Mouse (Mus musculus): ENCODE measurements around the gene Eif3i.

- TF ChIP-seq CTCF (IDR thresholded peaks at IDR 0.05; ENCODE audit: low read depth, low read length) (no peak), POLR2AphosphoS5 (IDR thresholded peaks at IDR 0.05; ENCODE audit: insufficient replicate concordance, low read depth, low read length) (no peak)
Observed at GRCm38 (mm10) chr4:129610026-129610425, 9.6 kb upstream of the Eif3i start.
